Mouse (Mus musculus) lung, postnatal 10 days (tissue): ENCODE measurements around the gene Aldh1b1.

Source experiments
- DNase-seq: peaks from one replicate; pipeline ENCODE4 v3.0.0; 2021

The Aldh1b1 gene

GRCm38 (mm10) chr4:45798964-45799363 lies at the start of gene Aldh1b1:
Gene Aldh1b1, plus strand, starts transcription at chr4:45799022.
- DNase-seq, result peak; percentile 88

- no peak for DNase-seq
Measured at GRCm38 (mm10) chr4:45749449-45749848, 49.4 kb upstream of the Aldh1b1 start.

GRCm38 (mm10) chr4:45750477-45750876 lies 48.3 kb upstream of the Aldh1b1 start:
- DNase-seq, result no peak

GRCm38 (mm10) chr4:45753211-45753809 lies 45.5 kb upstream of the Aldh1b1 start:
- peak; percentile 73 for DNase-seq

GRCm38 (mm10) chr4:45754171-45754570 lies 44.7 kb upstream of the Aldh1b1 start:
- no peak for DNase-seq

- DNase-seq, result no peak
Measured at GRCm38 (mm10) chr4:45755097-45755496, 43.7 kb upstream of the Aldh1b1 start.

- peak; percentile 76 for DNase-seq
Measured at GRCm38 (mm10) chr4:45755881-45756280, 42.9 kb upstream of the Aldh1b1 start.

GRCm38 (mm10) chr4:45757941-45758340 lies 40.9 kb upstream of the Aldh1b1 start:
- no peak for DNase-seq

GRCm38 (mm10) chr4:45759411-45759810 lies 39.4 kb upstream of the Aldh1b1 start:
- peak; percentile 38 for DNase-seq

GRCm38 (mm10) chr4:45762600-45762999 lies 36.2 kb upstream of the Aldh1b1 start:
- DNase-seq, result no peak

- DNase-seq, result no peak
Measured at GRCm38 (mm10) chr4:45763288-45764140, 35.3 kb upstream of the Aldh1b1 start.

GRCm38 (mm10) chr4:45764141-45764494 lies 34.7 kb upstream of the Aldh1b1 start:
- DNase-seq, result no peak

- no peak for DNase-seq
Measured at GRCm38 (mm10) chr4:45765121-45765564, 33.7 kb upstream of the Aldh1b1 start.

GRCm38 (mm10) chr4:45765565-45766201 lies 33.1 kb upstream of the Aldh1b1 start:
- DNase-seq, result no peak

- peak; percentile 22 for DNase-seq
Measured at GRCm38 (mm10) chr4:45766774-45767173, 32.0 kb upstream of the Aldh1b1 start.

GRCm38 (mm10) chr4:45767891-45768558 lies 30.8 kb upstream of the Aldh1b1 start:
- DNase-seq, result peak; percentile 76

GRCm38 (mm10) chr4:45769141-45769540 lies 29.7 kb upstream of the Aldh1b1 start:
- no peak for DNase-seq

- DNase-seq, result no peak
Measured at GRCm38 (mm10) chr4:45769791-45770637, 28.8 kb upstream of the Aldh1b1 start.

- DNase-seq, result no peak
Measured at GRCm38 (mm10) chr4:45770638-45771033, 28.2 kb upstream of the Aldh1b1 start.

GRCm38 (mm10) chr4:45771173-45771572 lies 27.6 kb upstream of the Aldh1b1 start:
- no peak for DNase-seq

GRCm38 (mm10) chr4:45771619-45772018 lies 27.2 kb upstream of the Aldh1b1 start:
- peak; percentile 73 for DNase-seq

- DNase-seq, result no peak
Measured at GRCm38 (mm10) chr4:45783671-45784070, 15.2 kb upstream of the Aldh1b1 start.
